Mouse (Mus musculus): ENCODE data around the gene Ankrd26.

DNA sequence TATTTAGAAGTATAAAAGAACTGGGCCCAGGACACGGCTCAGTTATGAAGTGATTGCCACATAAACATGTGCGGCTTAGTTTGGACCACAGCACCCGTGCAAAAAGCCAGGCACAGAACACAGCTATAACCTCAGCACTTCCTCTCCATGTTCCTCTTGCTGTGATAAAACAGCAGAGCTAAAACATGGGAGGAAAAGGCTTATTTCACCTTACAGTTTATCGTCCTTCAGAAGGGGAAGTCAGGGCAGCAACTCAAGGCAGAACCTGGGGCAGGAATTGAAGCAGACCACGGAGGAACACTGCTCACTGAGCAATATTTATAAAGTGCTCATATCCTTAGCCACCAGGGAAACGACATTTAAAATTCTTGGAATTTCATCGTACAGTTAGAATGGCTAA, 63.0 kb downstream of the Ankrd26 start:
- TF ChIP-seq CTCF (IDR thresholded peaks at IDR 0.05) (no peak), EP300 (IDR thresholded peaks at IDR 0.05) (no peak)
